Mouse (Mus musculus): ENCODE data around the gene Snapc2.

Snapc2 gene

DNA sequence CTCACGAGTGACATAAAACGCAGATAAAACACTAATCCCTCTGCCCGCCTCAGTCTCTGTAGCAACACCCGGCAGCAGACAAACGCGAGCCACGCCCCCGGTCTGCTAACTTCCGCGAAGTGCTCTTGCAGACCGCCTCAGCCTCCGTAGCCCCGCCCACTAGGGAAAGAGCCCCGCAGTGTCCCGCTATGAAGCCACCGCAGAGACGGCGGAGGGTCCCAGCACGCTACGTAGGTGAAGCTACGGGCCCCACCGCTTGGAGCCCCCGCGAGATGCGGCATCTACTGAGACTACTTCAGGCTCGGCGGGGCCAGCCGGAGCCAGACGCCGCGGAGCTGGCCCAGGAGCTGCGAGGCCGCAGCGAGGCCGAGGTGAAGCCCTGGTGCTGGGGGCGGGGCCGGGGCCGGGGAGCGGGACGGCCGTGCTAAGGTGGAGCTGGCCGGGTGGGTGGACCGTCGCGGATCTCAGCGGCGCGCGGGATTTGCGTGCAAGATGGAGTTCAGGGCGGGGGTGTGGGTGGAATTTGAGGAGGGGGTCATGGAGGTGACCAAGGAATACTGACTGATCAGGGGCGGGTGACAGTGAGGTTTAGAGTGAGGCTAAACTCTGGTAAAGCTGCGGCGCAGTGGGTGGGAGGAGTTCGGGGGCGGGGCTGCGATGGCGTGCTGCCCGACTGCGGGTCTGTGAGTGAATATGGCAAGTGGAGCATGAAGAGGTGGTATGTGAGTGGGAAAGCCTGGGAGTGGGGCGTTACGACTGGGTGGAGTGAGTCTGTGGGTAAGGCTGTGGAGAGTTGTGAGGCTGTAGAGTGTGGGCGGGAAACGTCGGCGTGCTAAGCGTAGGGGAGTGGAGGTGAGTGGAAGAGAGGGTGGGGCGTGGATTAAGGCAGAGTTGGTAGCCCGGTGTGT lies at the start of gene Snapc2:
Gene Snapc2 (plus strand): TSS at position 147 of the 908 bp plus-strand sequence.
- peak; percentile 94 for DNase-seq (ENCODE audit: low read depth)

DNA sequence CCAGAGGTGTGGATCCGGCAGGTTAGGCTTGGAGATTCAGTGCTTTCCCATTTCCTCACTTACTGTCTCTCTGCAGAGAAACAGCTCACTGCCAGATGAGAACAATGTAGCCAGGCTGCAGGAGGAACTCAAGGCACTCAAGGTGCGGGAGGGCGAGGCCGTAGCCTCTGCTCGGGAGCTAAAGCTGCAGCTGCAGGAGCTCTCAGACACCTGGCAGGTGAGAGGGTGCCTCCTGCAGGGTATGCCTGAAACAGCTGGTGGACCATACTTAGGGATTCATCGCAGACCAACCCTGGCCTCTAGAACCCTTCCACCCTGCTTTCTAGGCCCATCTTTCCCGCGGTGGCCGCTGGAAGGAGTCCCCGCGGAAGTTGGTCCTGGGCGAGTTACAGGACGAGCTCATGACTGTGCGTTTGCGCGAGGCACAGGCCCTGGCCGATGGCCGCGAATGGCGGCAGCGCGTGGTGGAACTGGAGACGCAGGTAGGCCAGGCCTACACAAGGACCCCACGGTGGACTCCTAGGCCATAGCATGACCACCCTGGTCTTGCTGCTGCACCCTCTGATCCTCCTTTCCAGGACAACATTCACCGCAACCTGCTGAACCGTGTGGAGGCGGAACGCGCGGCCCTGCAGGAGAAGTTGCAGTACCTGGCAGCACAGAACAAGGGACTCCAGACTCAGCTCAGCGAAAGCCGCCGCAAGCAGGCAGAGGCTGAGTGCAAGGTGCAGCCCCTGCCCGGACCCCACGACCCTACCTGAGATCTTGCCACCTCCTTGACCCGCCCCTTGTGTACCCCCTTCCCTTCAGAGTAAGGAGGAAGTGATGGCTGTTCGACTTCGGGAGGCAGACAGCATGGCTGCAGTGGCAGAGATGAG lies 47.4 kb upstream of the Snapc2 start:
- no peak for DNase-seq (ENCODE audit: low read depth)

DNA sequence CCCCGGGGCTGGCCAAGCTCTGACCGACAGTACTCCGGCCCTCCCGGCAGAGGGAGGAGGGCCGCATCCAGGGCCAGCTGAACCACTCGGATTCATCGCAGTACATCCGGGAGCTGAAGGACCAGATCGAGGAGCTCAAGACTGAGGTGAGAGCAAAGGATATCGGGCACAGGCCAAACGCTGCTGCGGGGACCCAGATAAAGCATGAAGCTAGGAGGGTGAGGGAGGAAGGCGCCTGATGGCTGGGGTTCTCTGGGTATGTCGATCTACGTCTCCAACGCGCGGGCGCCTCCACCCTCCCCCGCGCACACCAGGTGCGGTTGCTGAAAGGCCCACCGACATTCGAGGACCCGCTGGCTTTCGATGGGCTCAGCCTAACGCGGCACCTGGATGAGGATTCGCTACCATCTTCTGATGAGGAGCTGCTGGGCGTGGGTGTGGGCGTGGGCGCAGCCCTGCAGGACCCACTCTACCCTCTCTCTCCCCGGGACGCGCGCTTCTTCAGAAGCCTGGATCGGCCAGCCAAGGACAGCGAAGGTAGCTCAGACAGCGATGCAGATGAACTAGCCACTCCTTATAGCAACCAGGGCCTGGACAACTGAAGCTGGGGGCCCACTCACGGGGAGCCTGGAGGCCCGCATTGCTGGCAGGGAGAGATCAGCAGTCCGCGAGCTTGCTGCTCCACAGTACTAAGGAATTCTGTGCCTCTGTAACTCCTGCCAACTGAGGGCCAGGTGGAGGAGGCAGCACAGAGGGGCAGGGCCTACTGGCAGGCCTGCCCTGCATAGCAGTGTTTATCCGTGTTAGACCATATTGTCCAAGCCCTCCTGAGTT lies 46.5 kb upstream of the Snapc2 start:
- DNase-seq (ENCODE audit: low read depth): no peak

DNA sequence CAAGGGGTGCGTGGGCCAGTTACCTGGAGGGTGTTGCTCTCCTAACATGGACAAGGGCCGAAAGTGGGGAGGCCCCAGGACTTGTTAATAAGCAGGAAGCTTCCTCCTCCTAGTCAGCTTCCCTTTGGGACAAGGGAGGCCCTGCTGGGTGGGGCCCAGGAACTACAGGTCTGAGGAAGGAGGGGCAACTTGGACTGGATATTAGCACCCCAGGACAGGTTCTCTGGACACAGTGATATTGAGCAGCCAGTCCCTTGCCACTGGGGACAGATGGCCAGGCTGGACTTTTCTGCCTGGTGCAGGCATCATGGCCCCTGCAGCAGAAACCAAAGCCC lies 45.9 kb upstream of the Snapc2 start:
- no peak for DNase-seq (ENCODE audit: low read depth)

DNA sequence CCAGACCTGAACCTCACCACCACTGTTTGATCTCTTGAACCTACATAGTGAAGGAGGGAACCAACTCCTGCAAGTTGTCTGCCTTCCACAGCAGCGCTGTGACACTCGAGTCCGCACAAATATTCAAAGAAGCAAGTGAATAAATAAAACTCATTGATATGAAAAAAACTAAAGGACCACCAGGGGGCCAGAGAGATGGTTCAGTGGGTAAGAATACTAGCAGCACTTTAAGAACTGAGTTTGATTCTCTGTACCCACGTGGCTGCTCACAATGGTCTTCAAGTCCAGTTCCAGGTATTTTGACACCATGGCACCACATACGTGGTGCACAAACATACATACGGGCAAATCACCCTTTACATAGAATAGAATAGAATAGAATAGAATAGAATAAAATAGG lies 41.8 kb upstream of the Snapc2 start:
- peak; percentile 31 for DNase-seq (ENCODE audit: low read depth)

DNA sequence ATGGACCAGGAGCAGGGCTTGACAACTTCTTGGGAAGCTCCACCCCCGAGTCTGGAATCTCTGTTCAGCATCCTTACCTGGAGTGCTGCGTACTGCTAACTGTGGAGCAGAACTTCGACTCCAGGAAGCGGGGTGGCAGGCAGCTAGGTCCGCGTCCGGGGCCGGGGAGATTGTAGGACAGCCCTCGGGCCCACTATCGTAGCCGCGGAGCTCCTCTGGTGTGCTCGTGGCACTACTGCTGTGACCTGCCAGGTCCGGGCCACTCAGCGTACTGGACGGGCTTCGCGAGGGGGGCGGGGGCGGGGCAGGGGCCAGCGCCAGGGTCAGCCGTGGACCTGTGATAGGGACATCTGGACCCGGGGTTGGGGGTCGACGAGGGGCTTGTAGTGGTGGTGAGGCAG lies 40.1 kb upstream of the Snapc2 start:
- DNase-seq (ENCODE audit: low read depth): peak; percentile 42

DNA sequence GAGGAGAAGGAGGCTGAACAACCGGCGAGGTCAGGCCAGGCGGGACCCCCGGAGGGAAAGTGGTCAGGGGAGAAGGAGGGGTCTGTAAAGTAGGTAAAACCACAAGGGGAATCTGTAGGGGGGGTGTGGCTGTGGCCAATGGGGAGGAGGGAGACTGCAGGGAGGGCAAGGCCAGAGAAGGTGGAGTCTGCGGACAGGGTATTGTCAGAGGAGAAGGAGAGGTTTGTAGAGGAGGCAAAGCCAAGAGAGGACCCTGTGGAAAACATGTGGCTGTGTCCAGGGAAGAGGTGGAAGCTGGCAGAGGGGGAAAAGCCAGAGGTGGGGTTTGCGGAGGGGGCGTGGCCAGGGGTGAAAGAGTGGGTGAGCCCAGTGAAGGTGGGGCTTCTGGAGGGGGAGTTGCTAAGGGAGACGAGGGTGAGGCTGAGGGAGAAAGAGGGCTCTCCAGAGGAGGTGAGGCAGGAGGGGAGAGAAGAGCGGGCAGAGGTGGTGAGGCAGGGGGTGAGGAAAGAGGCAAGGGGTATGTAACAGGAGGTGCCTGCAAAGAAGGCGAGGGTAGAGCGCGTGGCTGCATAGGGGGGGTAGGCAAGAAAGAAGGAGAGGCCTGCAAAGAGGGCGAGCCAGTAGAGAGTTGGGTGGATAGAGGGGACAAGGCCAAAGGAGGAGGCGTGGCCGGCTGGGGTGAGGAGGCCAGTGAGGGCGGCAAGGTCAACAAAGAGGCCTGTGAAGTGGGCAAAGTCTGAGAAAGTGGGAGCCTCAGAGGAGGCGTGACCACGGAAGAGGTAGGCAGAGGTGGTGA lies 39.5 kb upstream of the Snapc2 start:
- DNase-seq (ENCODE audit: low read depth): peak; percentile 90

DNA sequence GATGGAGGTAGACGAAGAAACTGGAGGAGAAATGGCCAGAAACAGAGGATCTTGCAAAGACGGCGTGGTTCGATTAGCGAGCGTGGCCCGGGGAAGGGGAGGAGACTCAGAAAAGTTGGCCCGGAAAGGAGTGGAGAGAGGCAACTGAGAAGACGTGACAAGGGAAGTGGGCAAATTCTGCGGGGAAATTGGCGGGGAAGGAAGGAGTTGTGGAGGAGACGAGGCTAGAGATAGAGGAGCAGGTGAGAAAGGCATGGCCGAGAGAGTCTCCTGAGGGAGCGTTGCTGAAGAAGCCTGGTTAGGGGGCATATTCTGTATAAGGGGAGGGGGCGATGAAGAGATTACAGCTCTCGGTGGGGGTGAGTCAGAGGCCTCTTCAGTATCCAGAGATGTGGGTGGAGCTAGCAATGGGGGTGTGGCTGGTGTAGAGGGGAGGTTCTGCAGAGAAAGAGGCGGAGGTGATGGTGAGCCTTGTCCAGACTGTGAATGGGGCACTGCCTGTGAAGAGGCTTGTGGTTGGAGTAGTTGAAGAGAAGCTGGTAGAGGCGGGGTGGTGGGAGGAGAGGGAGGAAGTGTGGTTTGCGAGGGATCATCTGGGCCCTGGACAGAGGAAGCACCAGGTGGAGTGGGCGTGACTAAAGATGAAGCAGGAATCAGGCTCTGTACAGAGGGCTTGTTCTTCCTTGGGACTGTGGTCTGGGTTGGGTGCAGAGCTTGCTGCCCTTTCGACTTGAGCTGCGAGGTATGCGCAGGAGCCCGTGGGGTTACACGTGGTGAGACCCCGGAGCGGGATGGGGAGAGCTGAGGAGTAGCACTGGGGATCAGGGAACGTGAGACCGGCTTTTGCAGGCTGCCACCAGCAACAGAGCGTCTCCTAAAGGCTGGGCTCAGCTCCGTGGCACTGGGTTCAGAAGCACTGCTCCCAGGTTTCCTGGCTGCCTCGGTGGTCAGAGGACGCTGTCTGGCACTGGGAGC lies 38.6 kb upstream of the Snapc2 start:
- peak; percentile 99 for DNase-seq (ENCODE audit: low read depth)

DNA sequence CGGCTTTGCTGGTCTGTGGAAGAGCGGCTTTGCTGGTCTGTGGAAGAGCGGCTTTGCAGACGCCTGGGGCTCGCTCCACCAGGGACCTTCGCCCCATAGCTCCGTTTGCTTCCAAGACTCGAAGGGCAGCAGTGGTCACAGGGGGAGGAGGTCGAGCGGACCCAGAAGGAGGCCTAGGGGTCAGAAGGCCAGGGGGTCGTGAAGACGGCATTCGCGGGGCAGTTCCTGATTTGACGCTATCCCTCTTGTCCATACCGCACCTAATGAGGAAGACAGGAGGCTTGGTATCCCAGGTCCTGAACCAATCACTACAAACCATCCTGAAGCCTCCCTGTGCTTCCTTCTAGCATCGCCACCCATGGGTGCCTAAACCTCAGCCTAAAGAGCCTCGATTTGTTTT lies 36.6 kb upstream of the Snapc2 start:
- DNase-seq (ENCODE audit: low read depth): no peak

DNA sequence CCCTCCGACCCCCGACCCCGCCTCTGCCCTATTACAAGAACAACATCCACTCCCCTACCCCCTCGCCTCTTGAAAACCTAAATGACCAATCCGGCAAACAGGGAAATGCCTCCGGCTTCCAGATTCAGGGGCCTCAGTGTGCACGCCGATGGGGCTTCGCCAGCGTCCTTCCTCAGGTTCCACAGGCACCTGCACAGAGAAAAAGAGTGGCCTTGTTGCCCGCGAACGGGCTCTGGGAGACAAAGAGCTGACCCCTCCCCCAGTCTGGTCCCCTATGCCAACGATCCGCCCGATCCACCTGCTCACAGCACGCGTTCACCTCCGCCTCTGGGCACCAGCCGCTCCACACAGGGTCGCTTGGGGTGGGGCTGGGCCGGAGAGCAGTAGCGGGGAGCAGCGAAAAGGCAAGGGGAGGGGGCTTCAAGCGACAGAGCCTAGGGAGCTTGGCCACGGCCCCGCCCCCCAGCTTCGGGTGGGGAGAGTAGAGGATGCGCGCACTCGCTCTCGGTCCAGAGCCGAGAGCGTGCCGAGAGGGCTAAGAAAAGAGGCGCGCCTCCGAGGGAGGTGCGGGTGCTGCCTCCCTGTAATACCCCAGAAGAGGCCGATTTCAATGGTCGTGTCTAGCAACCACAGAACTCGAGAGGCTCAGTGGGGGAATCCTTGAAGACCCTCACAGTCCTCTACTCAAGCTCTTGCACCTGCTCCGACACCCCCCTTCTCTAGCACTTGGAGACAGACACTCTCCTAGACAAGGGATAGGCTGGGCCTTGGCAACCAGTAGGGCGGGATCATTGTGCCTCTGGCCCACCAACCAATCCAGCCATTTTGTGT lies 35.9 kb upstream of the Snapc2 start, which contains the start of gene Prr36:
Gene Prr36 (minus strand): TSS at position 669 of the 831 bp plus-strand sequence.
- no peak for DNase-seq (ENCODE audit: low read depth)

DNA sequence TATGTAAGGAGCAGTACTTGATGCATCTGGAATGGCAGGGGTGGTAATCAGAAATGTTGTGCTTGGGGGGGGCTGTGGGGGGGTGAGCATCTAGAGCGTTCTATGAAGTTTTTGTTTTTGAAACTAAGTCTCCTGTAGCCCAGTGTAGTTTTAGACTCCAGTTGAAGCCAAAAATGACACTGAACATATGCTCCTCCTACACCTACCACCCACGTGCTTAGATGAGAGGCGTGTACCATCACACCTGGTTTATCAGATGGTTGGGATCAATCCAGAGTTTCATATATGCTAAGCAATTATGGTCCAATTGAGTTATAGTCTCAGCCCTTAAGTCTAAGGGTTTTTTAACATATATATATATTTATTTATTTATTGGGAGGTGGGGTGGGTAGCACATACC lies 33.3 kb upstream of the Snapc2 start:
- no peak for DNase-seq (ENCODE audit: low read depth)

DNA sequence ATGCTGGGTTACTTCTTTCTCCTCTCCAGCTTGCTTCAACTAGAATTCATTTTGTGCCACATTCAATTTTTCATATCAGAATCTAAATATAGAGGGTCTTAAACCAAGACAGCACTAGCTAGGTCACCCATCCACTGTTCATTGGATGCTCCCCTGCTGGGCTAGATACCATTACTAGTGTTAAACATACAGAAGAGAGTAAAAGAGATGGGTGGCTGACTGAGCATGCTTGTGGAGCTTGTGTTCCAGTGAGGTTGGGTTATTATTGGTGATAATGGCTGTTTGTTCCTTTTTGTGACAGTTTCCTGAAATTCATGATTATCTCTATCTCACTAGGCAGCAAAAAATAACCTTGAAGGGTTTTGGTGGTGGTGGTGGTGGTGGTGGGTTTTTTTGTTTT lies 30.8 kb upstream of the Snapc2 start:
- no peak for DNase-seq (ENCODE audit: low read depth)

DNA sequence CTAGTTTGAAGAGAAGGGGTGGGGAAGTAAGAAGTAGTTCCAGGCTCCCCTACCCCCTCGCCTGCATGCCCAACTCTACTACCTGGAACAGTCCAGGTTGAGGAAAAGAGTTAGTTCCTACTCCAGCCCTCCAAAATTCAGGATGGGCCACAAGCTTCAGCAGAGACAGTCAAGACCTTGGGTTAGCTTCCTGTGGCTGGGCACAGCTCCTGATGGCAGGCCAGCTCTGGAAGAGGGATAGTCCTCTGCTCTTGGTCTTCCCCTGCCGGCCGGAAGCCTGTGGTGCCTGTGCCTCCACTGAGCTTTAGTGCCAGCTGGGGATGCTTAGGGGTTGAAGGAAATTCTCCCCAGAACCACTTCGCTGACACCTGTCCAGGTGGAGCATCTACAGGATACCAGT lies 26.6 kb upstream of the Snapc2 start:
- DNase-seq (ENCODE audit: low read depth): no peak

DNA sequence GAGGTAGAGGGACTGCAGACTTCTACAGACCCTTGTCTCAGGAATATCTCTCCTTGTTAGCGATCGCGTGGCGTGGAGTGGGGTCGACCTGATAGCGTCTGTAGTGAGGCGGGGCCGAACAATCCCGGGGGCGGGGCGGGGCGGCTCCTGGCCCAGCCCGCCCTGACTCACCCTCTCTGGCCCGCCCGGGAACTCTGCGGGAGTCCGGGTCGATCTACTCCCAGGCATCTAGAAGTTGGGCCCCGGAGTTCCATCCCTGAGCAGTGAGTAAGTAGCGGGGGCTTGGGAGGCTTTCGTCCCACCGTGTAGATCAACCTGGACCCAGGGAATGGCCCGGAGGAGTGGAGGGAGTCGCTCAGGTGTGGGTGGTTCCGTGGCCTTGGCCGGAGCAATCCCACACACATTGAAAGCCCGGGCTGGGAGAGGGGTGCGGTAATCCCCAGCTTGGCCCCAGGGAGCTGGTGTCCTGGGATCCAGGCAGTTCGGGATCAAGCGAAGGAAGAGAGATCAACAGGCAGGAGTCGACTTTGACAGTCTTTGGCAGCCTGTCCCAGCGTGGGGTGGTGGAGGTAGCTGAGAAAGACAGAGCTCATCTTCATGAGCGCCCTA lies 26.0 kb upstream of the Snapc2 start, which contains the start of gene Lrrc8e:
Gene Lrrc8e (plus strand): TSS at position 89 of the 609 bp plus-strand sequence.
- DNase-seq (ENCODE audit: low read depth): no peak

DNA sequence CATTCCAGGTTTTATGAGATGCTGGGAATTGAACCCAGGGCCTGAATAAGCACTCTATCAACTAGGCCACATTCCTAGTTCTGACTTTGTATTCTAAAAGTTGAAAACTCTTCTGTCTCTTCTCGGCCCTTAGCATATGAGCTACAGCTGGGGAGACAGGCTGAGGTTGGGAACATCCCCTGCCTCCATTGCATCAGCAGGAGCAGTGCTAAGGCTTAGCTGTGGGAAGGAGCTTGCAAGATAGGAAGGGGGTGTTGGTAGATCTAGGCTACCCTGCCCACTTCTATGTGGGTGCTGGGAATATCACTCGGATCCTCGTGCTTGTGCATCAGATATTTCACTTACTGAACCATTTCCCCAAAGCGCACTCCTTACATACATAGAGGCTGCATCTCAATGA lies 25.0 kb upstream of the Snapc2 start:
- no peak for DNase-seq (ENCODE audit: low read depth)

DNA sequence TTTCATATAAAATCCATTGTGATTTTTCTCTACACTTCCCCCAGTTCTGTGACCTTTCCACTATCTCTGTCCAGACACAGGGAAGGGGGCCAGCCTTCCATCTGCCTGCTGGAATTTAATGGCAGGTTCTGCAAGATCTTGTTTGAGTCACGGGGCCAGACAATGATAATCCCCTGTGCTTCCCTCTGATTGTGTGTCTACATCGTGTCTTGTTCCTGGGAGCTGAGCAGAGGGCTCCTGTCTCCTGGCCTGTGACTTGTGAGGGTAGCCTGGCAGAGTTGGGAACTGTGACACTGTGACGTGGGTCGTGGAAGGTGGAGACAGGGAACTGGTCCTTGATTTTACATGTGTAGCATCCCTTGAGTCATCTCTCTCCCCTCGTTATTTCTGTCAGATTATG lies 23.1 kb upstream of the Snapc2 start:
- no peak for DNase-seq (ENCODE audit: low read depth)

DNA sequence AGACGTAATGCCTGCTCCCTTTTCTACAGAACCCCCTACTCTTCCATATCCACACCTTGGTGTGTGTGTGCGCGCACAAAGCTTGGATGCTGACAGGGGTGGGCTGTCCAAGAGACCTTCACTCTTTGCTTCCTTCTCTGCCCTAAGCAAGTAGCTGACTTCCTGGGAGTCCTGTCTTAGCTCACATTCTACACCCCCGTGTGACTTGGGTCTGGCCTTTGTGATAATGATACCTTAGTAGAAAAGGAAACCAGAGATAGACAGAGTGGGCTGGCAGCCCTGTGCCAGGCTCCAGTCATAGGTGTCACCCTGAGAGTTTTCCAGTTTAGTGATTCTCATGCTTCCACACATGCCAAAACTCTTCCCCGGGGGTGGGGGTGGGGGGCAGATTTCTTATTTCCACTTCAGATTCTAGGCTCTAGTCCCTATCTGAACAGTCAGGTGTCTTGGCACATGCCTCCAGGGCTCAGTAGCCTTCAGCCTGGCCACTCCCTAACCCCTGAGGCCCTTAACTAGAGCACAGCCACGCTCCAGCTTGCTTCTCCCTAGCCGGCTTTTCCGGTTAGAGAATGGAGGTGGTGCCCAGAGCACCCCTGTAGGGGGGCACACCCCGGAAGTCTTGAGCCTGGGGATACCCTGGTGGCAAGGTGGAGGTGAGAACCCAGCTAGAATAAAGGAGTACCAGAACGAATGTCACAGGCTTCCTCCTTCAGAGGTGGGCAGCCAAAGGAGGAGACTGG lies 22.1 kb upstream of the Snapc2 start:
- DNase-seq (ENCODE audit: low read depth): no peak
